Mouse (Mus musculus): ENCODE results near the gene Gm29289. TPM values are rescaled to one million over a fixed set of nuclear protein-coding genes. Genes with fewer than 3 reads are reported as not detected.
"Not testable (repeated sequence)": the region's sequence is repeated elsewhere in the genome, so short reads cannot be mapped to it uniquely, and the experiment has no call there.

Gene Gm29289
- total RNA-seq (2021) = not detected

- intact Hi-C loops (cut with DNase I); DNase-seq (ENCODE audit: extremely low spot score in 1 of 2, low spot score in 2 of 2): not testable (repeated sequence)
These were observed at the start of gene Gm29289 for GRCm38 (mm10) chrY:2932282-2932681. Gm29289 (plus strand) TSS chrY:2932582.

DNA sequence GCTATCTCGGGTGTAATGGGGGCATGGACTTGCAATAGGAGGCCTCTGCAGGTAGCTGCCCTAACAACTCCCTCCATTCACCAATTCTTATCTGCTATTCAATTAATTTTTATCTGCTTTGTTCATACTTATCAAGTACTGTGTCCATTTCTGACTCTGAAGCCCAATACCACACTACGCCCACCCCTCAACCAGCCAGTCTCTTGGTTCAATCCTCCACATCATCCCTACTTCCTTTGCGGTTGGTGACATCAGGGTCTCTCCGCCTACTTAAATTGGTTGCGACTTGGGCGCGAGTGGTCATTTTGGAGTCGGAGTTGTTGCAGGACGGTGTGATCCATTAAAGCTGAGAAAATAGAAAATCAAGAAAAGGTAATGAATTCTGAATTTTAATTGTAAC lies 31.7 kb upstream of the Gm29289 start, which contains the start of gene Gm10352:
Gene Gm10352, plus strand, starts transcription at position 301 of the 400 bp plus-strand sequence.
- intact Hi-C loops (cut with DNase I); DNase-seq (ENCODE audit: extremely low spot score in 1 of 2, low spot score in 2 of 2): not testable (repeated sequence)

Other genes with a start within 250 kb of the Gm29289 start
- not detected for gene H2al2b, start 211.9 kb upstream of the Gm29289 start, total RNA-seq (2021)
- gene Gm4064, start 136.4 kb upstream of the Gm29289 start, total RNA-seq (2021) = not detected
- gene Rbmy, start 101.9 kb upstream of the Gm29289 start, total RNA-seq (2021) = not detected
- not detected for gene Gm10256, start 101.9 kb upstream of the Gm29289 start, total RNA-seq (2021)
- gene Gm10352, start 31.6 kb upstream of the Gm29289 start, total RNA-seq (2021) = not detected